Mouse (Mus musculus) C2C12 (cell line): ENCODE measurements around the gene Scgb1a1. TPM values are rescaled to one million over a fixed set of nuclear protein-coding genes. Genes with fewer than 3 reads are reported as not detected.

Source experiments
- H3K27me3 ChIP-seq: one replicate; pipeline ENCODE4 v1.6.1; 2011; ENCODE audit not compliant: control insufficient read depth, insufficient read depth, insufficient read length
- H3K36me3 ChIP-seq: one replicate; pipeline ENCODE4 v1.6.1; 2011; ENCODE audit not compliant: control insufficient read depth, insufficient read depth
- H3K4me3 ChIP-seq: one replicate; pipeline ENCODE4 v1.5.1; 2011; ENCODE audit warnings: mild to moderate bottlenecking, control low read depth; ENCODE audit not compliant: poor library complexity, insufficient read depth, severe bottlenecking
- H3K79me2 ChIP-seq: one replicate; pipeline ENCODE4 v1.6.1; 2011; ENCODE audit not compliant: control insufficient read depth, insufficient read depth
- H3K79me3 ChIP-seq: one replicate; pipeline ENCODE4 v1.6.1; 2011; ENCODE audit warnings: low read depth, control low read depth
- H3ac ChIP-seq: one replicate; pipeline ENCODE3; 2011; ENCODE audit warnings: low read depth; ENCODE audit not compliant: control insufficient read depth, insufficient read length
- CEBPB ChIP-seq: IDR thresholded peaks from one replicate; pipeline ENCODE4 v1.6.1; 2011; ENCODE audit warnings: low read depth, mild to moderate bottlenecking, control low read depth, moderate library complexity
- CTCF ChIP-seq: IDR thresholded peaks from one replicate; pipeline ENCODE4 v1.5.1; 2011; ENCODE audit not compliant: control insufficient read depth, insufficient read depth, insufficient read length
- FOSL1 ChIP-seq: IDR thresholded peaks from one replicate; pipeline ENCODE4 v1.8.0; 2011; ENCODE audit warnings: mild to moderate bottlenecking, low read length; ENCODE audit not compliant: poor library complexity, insufficient read depth, severe bottlenecking
- MAX ChIP-seq: IDR thresholded peaks from one replicate; pipeline ENCODE4 v1.6.1; 2011; ENCODE audit warnings: mild to moderate bottlenecking, control low read depth
- MYOD1 ChIP-seq: IDR thresholded peaks from one replicate; pipeline ENCODE4 v1.6.1; 2011; ENCODE audit warnings: low read depth; ENCODE audit not compliant: control insufficient read depth, insufficient read length
- MYOG ChIP-seq: IDR thresholded peaks from one replicate; pipeline ENCODE4 v1.6.1; 2011; ENCODE audit not compliant: control insufficient read depth, insufficient read length; ENCODE audit errors: extremely low read depth
- USF1 ChIP-seq: IDR thresholded peaks from one replicate; pipeline ENCODE4 v1.6.1; 2011; ENCODE audit warnings: low read depth, mild to moderate bottlenecking, control low read depth, moderate library complexity
- polyA plus RNA-seq: library from polyadenylated mRNA; unstranded; fragments of >200 nt; fragmentation: generic; extraction: Trizol; gene quantifications from one replicate; pipeline ENCODE4 v1.2.1, GENCODE M21; 2012; ENCODE audit warnings: missing spikeins

Gene Scgb1a1
- polyA plus RNA-seq, 1 experiment: not detected

DNA sequence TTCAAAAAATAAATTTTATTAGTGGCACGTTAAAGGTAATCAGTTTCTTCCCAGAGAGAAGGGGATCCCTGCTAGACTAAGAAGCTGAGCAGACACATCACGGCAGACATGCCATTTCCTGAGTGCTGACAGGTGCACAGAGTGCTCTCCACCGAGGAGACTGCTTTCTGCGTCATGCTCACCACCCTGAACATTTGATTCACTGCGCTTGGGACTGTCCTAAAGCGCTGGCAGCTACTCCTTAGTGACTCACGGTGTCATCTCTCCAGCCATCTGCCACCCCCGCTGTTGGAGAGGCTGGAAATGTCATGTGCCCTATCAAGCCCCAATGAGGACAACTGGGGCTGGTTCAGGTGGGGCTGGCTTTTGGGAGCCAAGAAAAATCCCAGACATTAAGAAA lies 24.3 kb upstream of the Scgb1a1 start:
- Histone ChIP-seq H3ac (no peak overlapping the region), H3K4me3 (no peak overlapping the region), H3K27me3 (no peaks in the 10 kb centered on the region), H3K79me3 (no peaks in the 10 kb centered on the region), H3K36me3 (no peaks in the 10 kb centered on the region), H3K79me2 (no peaks in the 10 kb centered on the region)
- TF ChIP-seq FOSL1 (no peak), USF1 (peak; percentile 45), MYOD1 (peak; percentile 56), MYOG (no peak), MAX (no peak), CTCF (no peak)

DNA sequence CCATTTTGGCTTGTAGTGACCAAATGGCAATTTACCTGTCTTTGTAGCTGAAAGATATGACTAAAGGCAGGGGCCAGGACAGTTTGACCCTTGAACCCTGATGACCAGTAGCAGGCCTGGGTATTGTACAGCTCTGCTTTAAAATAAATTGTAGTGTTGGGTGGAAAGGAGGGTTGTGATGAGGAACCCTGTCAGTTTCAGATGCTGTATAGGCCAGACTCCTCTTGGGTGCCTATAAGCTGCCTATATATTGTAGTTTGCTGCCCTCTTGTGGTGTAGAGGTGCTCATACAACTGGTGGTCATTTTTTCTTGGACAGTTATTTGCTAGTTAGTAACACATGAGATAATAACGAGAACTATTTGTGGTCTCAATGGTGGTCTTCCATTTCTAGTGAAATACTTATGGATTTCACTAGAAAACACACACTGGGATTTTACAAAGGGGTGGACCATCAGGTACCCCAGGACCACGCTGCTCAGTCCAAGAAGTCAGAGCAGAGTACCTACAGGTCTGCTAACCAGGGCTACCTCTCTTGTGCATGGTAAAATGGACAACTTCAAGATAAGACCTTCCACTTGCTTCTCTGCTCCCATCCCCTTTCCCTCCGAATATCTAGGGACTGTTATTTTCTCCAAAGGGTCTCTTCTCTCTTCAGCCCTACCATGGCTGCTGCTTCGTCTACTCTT lies 22.6 kb upstream of the Scgb1a1 start:
- no peak overlapping the region for H3K4me3 ChIP-seq
- no peaks in the 10 kb centered on the region for H3K79me2 ChIP-seq
- H3ac ChIP-seq: no peak overlapping the region
- TF ChIP-seq FOSL1 (no peak), CEBPB (no peak), CTCF (no peak), USF1 (no peak), MYOD1 (no peak), MAX (no peak), MYOG (no peak)
- H3K79me3 ChIP-seq: no peaks in the 10 kb centered on the region
- no peaks in the 10 kb centered on the region for H3K36me3 ChIP-seq
- no peaks in the 10 kb centered on the region for H3K27me3 ChIP-seq

- Histone ChIP-seq H3K4me3 (no peak overlapping the region), H3K79me2 (no peaks in the 10 kb centered on the region), H3K79me3 (no peaks in the 10 kb centered on the region), H3K27me3 (no peaks in the 10 kb centered on the region), H3ac (no peak overlapping the region), H3K36me3 (no peaks in the 10 kb centered on the region)
- no peak for TF ChIP-seq CEBPB
- TF ChIP-seq CTCF: no peak
- no peak for TF ChIP-seq MYOD1
- no peak for TF ChIP-seq FOSL1
- no peak for TF ChIP-seq MAX
- TF ChIP-seq MYOG: no peak
- TF ChIP-seq USF1: no peak
Measured at GRCm38 (mm10) chr19:9108536-9108935, 20.8 kb upstream of the Scgb1a1 start.

GRCm38 (mm10) chr19:9107379-9107755 lies 19.6 kb upstream of the Scgb1a1 start:
- no peaks in the 10 kb centered on the region for H3K27me3 ChIP-seq
- H3K4me3 ChIP-seq: no peak overlapping the region
- TF ChIP-seq CEBPB (no peak), MAX (no peak), MYOG (no peak), MYOD1 (no peak)
- H3K79me3 ChIP-seq: no peaks in the 10 kb centered on the region
- H3K36me3 ChIP-seq: no peaks in the 10 kb centered on the region
- no peak overlapping the region for H3ac ChIP-seq
- no peaks in the 10 kb centered on the region for H3K79me2 ChIP-seq

- no peaks in the 10 kb centered on the region for H3K36me3 ChIP-seq
- H3K27me3 ChIP-seq: no peaks in the 10 kb centered on the region
- no peaks in the 10 kb centered on the region for H3K79me2 ChIP-seq
- no peaks in the 10 kb centered on the region for H3K79me3 ChIP-seq
- TF ChIP-seq CEBPB (no peak), MAX (peak; percentile 75), MYOD1 (peak; percentile 2)
- H3ac ChIP-seq: no peak overlapping the region
- H3K4me3 ChIP-seq: no peak overlapping the region
Measured at GRCm38 (mm10) chr19:9106751-9107378, 19.1 kb upstream of the Scgb1a1 start.

DNA sequence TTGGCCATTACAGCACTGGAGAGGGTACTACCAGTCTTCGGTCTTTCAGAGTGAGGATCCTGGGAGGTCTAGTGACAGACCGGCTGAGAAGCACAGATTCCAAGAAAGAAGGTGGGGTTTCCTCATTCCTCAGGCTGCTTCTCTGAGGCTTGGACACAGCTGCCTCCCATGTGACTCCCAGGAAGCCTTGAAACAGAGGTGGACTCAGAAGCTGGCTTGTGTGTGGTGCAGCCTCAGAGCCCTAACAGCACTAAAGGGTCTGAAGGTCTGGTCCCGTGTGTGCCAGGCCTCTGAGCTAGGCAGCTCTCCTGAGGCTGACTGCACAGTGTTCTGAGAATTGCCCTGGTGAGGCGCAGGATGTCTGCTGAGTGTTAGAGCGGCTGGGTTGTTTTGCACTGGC lies 18.3 kb upstream of the Scgb1a1 start:
- no peak overlapping the region for H3K4me3 ChIP-seq
- TF ChIP-seq MAX: peak; percentile 55
- no peak for TF ChIP-seq FOSL1
- peak; percentile 78 for TF ChIP-seq USF1
- no peaks in the 10 kb centered on the region for H3K79me3 ChIP-seq
- H3K36me3 ChIP-seq: no peaks in the 10 kb centered on the region
- H3ac ChIP-seq: peak overlapping the region; percentile 12
- H3K27me3 ChIP-seq: no peaks in the 10 kb centered on the region
- no peaks in the 10 kb centered on the region for H3K79me2 ChIP-seq
